Mouse (Mus musculus) embryonic facial prominence, embryonic 11.5 days (tissue): ENCODE measurements around the gene Bcl2l2. TPM values are rescaled to one million over a fixed set of nuclear protein-coding genes. Genes with fewer than 3 reads are reported as not detected.

Experiments
- ATAC-seq: fragments of 200-750 bp; cut with Nextera tagmentation; replicated peaks from 2 replicates; pipeline ENCODE4 v1.8.0; 2017; ENCODE audit warnings: low read depth; ENCODE audit not compliant: insufficient number of reproducible peaks, low FRiP score, low TSS enrichment
- DNase-seq: peaks from one replicate; pipeline ENCODE4 v3.0.0-alpha.2; 2015; ENCODE audit warnings: low spot score
- H3K27ac ChIP-seq: fragments of 300-500 bp; sonication (generic); replicated peaks from 2 replicates; pipeline ENCODE4 v1.5.1; 2014; ENCODE audit warnings: mild to moderate bottlenecking, low read depth, low read length, control low read depth
- H3K27me3 ChIP-seq: fragments of 300-500 bp; sonication (generic); 2 replicates; pipeline ENCODE4 v1.6.1; 2014; ENCODE audit warnings: mild to moderate bottlenecking, low read length, moderate library complexity, mixed read lengths; ENCODE audit not compliant: control insufficient read depth, insufficient read depth
- H3K36me3 ChIP-seq: fragments of 300-500 bp; sonication (generic); replicated peaks from 2 replicates; pipeline ENCODE4 v1.6.1; 2014; ENCODE audit warnings: low read depth, mild to moderate bottlenecking, low read length, moderate library complexity, mixed read lengths; ENCODE audit not compliant: control insufficient read depth, insufficient read depth
- H3K4me1 ChIP-seq: fragments of 300-500 bp; sonication (generic); 2 replicates; pipeline ENCODE4 v1.6.1; 2014; ENCODE audit warnings: low read length, mixed read lengths; ENCODE audit not compliant: control insufficient read depth, insufficient read depth
- H3K4me2 ChIP-seq: fragments of 300-500 bp; sonication (generic); 2 replicates; pipeline ENCODE4 v1.6.1; 2014; ENCODE audit warnings: low read depth, mild to moderate bottlenecking, control low read depth, low read length, moderate library complexity
- H3K4me3 ChIP-seq: fragments of 300-500 bp; sonication (generic); 2 replicates; pipeline ENCODE4 v1.5.1; 2014; ENCODE audit warnings: low read depth, low read length, control low read depth
- H3K9ac ChIP-seq: fragments of 300-500 bp; sonication (generic); replicated peaks from 2 replicates; pipeline ENCODE4 v1.6.1; 2014; ENCODE audit warnings: mild to moderate bottlenecking, control low read depth, low read length
- H3K9me3 ChIP-seq: fragments of 300-500 bp; sonication (generic); replicated peaks from 2 replicates; pipeline ENCODE4 v1.6.1; 2016; ENCODE audit warnings: mild to moderate bottlenecking, low read length, inconsistent platforms, mixed read lengths; ENCODE audit not compliant: control insufficient read depth
- WGBS: fragments of 180-500 bp; shearing (Covaris S2); extraction: QIAGEN DNeasy Blood & Tissue Kit; methylation state at CpG from one replicate; pipeline ENCODE4 v1.1.7; 2014; 5-methylcytosine and 5-hydroxymethylcytosine counted together
- polyA plus RNA-seq: library from polyadenylated mRNA; unstranded; fragments of >200 nt; fragmentation: Nextera tagmentation; extraction: Ambion mirVana; gene quantifications from 2 replicates; pipeline ENCODE4 v1.2.1, GENCODE M21; 2014

Bcl2l2 gene
- polyA plus RNA-seq, 1 experiment from 2014 or later = 2.7 TPM

DNA sequence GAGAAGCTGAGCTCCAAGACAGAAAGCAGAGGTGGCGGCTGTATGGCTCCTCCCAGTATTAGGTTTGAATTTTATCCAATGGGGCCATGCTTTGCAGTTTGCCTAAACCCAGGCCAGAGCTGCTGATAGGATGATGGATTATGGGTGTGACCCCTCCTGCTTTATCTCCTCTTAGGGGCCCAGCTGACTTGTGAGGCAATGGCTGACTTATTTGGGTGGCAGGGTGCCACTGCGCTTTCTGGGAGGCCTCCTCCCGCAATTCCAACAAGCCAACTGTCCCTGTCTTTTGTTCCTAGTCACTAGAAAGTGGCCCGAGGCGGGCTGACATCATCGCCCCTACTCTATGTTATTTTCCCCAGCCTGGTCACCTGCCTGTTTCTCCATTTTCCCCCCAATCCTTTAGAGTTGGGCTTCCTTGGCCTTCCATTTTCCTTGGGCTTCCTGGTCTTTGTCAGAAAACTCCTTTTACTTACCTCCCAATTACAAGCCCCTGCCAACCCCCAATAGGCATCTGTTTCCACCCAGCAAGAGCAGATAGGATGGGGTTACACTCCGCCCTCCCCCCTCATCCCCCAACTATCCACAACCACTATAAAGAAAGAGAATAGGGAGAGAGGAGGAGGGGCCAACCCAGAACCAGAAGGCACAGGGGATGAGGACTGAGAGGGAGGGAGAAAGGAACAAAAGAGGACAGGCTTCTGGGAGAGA lies 41.6 kb downstream of the Bcl2l2 start:
- H3K4me1 ChIP-seq = peaks cover 11% of the 10 kb centered on the region

DNA sequence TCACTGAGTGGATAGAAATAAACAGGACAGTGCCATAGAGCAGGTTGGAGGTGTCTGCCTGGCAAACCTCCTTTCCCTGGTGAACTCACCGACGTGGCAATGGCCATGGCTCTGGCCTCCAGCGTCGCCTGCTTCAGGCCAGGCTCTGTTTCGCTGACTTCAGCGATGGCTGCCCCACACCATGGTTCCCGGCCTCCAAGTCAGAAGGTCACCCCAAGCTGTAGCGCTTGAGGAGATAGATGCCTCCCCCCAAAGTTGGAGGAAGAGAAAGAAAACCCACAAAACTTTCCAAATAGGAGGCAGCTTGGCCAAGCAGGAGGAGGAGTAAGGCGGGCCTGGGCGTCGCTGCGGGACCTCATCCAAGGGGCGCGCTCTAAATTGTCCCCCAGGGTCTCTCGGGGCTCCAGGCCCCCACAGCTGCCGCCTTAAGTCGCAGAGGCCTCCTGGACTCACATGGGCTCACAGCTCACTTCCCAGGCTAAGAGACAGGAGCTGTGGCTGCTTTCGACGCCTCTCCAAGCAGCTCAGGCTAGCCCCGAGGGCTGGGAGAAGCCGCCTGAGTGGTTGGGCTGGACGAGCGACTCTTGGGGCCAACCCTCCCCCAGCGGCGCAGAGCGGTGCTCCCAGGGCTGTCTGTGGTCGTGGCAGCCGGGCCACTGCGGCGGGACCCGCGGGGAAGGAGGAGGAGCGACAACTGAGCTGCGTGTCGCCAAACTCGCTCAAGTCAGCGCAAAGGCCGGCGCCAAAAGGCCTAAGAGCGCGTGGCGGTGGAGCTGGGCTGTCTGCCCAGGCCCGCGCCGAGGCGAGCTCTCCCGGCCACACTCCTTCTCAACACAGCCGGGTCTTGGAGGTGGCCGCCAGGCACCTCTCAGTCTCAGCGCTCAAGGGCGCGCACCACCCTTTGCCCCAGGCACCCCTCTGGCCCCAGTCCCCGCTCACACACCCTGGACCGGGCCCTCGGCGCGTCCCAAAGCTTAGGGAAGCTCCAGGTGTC lies 42.5 kb downstream of the Bcl2l2 start, which contains the start of gene Efs:
Gene Efs (minus strand): TSS at position 778 of the 994 bp plus-strand sequence.
- ATAC-seq (peak; percentile 75), DNase-seq (peak; percentile 75)
- peak within 1 kb of the TSS; percentile 49 for H3K4me3 ChIP-seq
- H3K9ac ChIP-seq = peak within 1 kb of the TSS; percentile 98
- peaks cover 11% of the 10 kb centered on the region for H3K4me1 ChIP-seq
- peaks cover 10% of the 10 kb centered on the region for H3K9me3 ChIP-seq
- no peaks in the 10 kb centered on the region for H3K27me3 ChIP-seq
- H3K4me2 ChIP-seq = peak within 1 kb of the TSS; percentile 97
- under 1% methylated on average over 57 of the region's 57 CpGs for WGBS
- peak within 1 kb of the TSS; percentile 99 for H3K27ac ChIP-seq
- peaks cover 9% of the 10 kb centered on the region for H3K36me3 ChIP-seq

More for the DNA sequence above, 41.6 kb downstream of the Bcl2l2 start:
- peaks cover 11% of the 10 kb centered on the region for H3K36me3 ChIP-seq
- H3K4me3 ChIP-seq = peak overlapping the region; percentile 49
- WGBS = 11% methylated on average over 7 of the region's 7 CpGs
- peaks cover 10% of the 10 kb centered on the region for H3K9me3 ChIP-seq
- peak overlapping the region; percentile 98 for H3K9ac ChIP-seq
- DNase-seq (peak; percentile 77), ATAC-seq (peak; percentile 65)
- H3K27ac ChIP-seq = peak overlapping the region; percentile 99
- H3K4me2 ChIP-seq = peak overlapping the region; percentile 97
- H3K27me3 ChIP-seq = no peaks in the 10 kb centered on the region

DNA sequence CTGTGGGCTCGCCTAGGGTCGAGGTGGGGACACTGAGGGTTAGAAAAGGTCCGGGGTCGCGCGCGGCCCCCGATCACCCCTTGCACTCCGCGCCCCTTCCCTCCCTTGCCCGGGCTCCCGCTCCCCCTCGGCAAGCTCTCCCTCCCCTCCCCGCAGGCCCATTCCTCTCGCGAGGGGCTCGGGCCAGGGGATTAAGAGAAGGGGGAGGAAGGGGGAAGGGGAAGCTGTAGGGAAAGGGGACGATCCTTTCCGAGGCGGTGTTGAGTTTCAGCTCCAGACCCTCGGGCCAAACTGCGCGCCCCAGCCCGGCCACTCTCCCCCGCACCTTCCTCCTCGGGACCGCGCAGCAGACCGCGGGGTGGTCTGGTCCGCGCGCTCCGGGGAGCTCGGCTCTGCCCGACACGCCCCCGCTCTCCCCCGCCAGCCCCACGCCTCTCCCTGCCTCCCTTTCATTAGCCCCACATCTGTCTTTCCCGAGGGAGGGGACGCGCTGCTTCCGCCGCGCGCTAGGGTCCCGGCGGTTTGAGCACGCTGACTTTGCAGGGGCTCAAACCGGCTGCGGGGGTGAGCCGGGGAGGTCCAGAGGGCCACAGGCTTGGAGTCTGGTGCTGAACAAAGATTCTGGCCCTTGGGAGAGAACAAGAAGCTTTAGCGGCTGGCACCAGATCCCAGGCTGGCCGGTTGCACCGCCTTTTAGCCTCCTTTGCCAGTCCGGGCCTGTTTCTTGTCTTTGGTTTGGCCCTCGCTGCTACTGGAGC lies 43.4 kb downstream of the Bcl2l2 start:
- WGBS = under 1% methylated on average over 42 of the region's 58 CpGs
- H3K4me1 ChIP-seq = peaks cover 11% of the 10 kb centered on the region
- ATAC-seq = peak; percentile 82

DNA sequence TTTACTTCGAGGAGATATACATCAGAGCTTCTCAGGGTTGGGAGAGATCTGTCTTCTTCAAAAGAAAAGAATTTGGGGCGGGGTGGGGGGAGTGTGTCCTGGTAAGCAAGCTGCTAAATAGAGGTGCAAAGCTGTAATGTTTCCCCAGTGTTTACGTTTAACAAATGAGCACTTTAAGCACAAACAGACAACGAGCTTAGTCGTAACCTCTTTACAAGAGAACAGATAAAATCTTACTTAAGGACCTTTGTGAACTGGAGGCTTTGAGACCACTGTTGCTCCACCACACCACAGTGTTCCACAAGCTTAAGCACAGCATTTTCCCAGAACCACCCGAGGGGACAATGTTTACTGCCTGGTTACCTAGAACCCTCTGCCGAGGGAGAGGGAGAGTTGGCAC lies 44.1 kb downstream of the Bcl2l2 start:
- no peak for ATAC-seq
- H3K36me3 ChIP-seq = no peaks in the 10 kb centered on the region; the same call in 1 of the 2 replicates
- DNase-seq = no peak
- H3K4me3 ChIP-seq = peak overlapping the region; percentile 49
- peak overlapping the region; percentile 98 for H3K9ac ChIP-seq
- peak overlapping the region; percentile 97 for H3K4me2 ChIP-seq
- H3K4me1 ChIP-seq = peaks cover 11% of the 10 kb centered on the region
- no peaks in the 10 kb centered on the region for H3K27me3 ChIP-seq
- peak overlapping the region; percentile 99 for H3K27ac ChIP-seq
- no peaks in the 10 kb centered on the region for H3K9me3 ChIP-seq
- 15% methylated on average over 7 of the region's 7 CpGs for WGBS

More for the DNA sequence above, 43.4 kb downstream of the Bcl2l2 start:
- Histone ChIP-seq H3K9me3 (peaks cover under 1% of the 10 kb centered on the region; the same call in 1 of the 2 replicates), H3K36me3 (peaks cover under 1% of the 10 kb centered on the region; the same call in 1 of the 2 replicates), H3K27ac (peak overlapping the region; percentile 99), H3K27me3 (no peaks in the 10 kb centered on the region), H3K4me2 (peak overlapping the region; percentile 97), H3K4me3 (peak overlapping the region; percentile 49), H3K9ac (peak overlapping the region; percentile 98)
- DNase-seq = peak; percentile 92

DNA sequence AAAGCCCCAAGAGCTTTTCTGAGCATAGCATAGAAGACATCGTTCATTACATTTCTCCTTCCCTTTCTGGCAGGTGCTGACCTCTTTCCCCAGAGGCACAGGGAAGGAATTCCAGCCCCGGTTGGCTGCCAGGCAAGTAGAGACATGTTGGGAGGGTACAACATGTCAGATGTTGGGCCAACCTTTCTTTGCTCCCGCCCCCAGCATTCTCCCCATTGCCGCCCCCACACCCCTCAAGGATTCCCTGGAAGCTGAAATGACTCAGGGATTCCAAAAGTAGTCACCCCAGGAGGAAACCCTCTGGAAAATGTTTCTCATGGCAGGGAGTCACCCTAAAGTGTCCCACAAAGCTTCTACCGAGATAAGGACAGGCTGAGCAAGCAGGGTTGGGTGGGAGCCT lies 46.6 kb downstream of the Bcl2l2 start:
- Histone ChIP-seq H3K27ac (no peak overlapping the region), H3K9ac (no peak overlapping the region), H3K4me3 (no peak overlapping the region), H3K4me1 (peaks cover 9% of the 10 kb centered on the region), H3K4me2 (no peak overlapping the region), H3K9me3 (no peaks in the 10 kb centered on the region), H3K27me3 (no peaks in the 10 kb centered on the region), H3K36me3 (no peaks in the 10 kb centered on the region)
- DNase-seq (no peak), ATAC-seq (no peak)
- 67% methylated on average over 5 of the region's 5 CpGs for WGBS

DNA sequence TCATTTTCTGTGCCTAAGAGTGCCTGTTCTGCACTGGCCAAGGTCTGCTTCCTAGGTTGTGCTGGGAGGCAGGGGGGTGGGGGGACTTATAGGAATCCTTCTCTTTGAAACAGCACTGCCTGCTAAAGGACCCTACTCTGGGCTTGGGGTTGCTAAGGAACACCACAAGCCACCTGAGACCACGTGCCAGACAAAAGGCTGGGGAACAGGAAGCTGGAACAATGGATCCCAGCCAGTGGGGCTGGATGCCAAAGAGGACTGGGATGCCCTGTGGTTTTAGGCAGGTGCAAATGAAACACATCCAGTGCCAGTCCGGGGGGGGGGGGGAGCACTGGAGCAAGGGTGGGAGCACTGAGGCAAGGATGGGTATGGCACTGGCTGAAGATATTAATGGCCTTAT lies 47.3 kb downstream of the Bcl2l2 start:
- Histone ChIP-seq H3K9ac (no peak overlapping the region), H3K27me3 (no peaks in the 10 kb centered on the region), H3K4me1 (peaks cover 5% of the 10 kb centered on the region), H3K4me3 (no peak overlapping the region), H3K27ac (no peak overlapping the region), H3K4me2 (no peak overlapping the region), H3K9me3 (no peaks in the 10 kb centered on the region), H3K36me3 (no peaks in the 10 kb centered on the region)
- DNase-seq (no peak), ATAC-seq (no peak)
- 28% methylated on average over 2 of the region's 2 CpGs for WGBS

DNA sequence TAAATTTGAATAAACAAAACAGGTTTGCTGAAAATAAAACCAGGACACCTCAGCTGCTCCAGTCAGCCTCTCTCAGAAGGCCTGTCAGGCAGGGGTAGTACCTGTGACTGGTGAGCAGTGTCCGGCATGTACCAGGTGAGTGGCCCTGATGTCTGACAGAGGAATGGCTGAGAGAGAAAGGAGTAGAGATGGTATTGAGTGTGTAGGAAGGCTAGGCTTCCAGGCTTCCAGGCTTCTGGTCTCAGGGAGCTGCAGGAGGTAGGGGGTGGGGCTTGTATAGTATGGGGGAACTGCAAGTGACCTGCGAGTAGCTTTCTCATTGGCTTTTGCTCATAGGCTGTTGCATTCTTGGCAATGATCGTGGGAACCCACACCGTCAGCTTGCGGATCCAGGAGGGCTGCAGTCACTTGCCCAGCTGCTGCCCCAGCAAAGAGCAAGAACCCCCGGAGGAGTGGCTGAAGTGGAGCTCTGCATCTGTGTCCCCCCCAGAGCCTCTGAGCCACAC lies 49.5 kb downstream of the Bcl2l2 start, which contains the start of gene Il25:
Gene Il25 (plus strand): TSS at position 51 of the 506 bp plus-strand sequence.
- no peak for ATAC-seq
- Histone ChIP-seq H3K9me3 (no peaks in the 10 kb centered on the region), H3K27me3 (no peaks in the 10 kb centered on the region), H3K27ac (no peak within 1 kb of the TSS), H3K36me3 (no peaks in the 10 kb centered on the region), H3K9ac (0 out of 2 replicates have a peak within 1 kb of the TSS, but pooled peaks have one; percentile 6), H3K4me2 (no peak within 1 kb of the TSS), H3K4me1 (peaks cover 8% of the 10 kb centered on the region; the same call in 1 of the 2 replicates), H3K4me3 (no peak within 1 kb of the TSS)
- 37% methylated on average over 6 of the region's 6 CpGs for WGBS
- no peak for DNase-seq
